Mouse (Mus musculus) heart, postnatal 36 days (tissue): Measurements from ENCODE around the gene Nbeal2. TPM values are rescaled to one million over a fixed set of nuclear protein-coding genes. Genes with fewer than 3 reads are reported as not detected.
"Not testable (repeated sequence)": the region's sequence is repeated elsewhere in the genome, so short reads cannot be mapped to it uniquely, and the experiment has no call there.

ENCODE experiments used
- DNase-seq, 2 experiments: peaks; one replicate each; pipeline ENCODE4 v3.0.0; 2021 to 2022
- intact Hi-C: fragments of 180-260 bp; cut with DNase I; formaldehyde crosslinking; loops from one replicate; pipeline ENCODE4 v1.15.1; 2025
- total RNA-seq, 2 experiments: library from RNA; stranded (reverse); gene quantifications; 2 replicates each; pipeline ENCODE4 v1.2.3; 2021

Nbeal2 gene
- total RNA-seq, result 10 to 100 TPM in 1 of 2 experiments, 1 to 10 TPM in 1; 9.5 to 11.0 TPM

DNA sequence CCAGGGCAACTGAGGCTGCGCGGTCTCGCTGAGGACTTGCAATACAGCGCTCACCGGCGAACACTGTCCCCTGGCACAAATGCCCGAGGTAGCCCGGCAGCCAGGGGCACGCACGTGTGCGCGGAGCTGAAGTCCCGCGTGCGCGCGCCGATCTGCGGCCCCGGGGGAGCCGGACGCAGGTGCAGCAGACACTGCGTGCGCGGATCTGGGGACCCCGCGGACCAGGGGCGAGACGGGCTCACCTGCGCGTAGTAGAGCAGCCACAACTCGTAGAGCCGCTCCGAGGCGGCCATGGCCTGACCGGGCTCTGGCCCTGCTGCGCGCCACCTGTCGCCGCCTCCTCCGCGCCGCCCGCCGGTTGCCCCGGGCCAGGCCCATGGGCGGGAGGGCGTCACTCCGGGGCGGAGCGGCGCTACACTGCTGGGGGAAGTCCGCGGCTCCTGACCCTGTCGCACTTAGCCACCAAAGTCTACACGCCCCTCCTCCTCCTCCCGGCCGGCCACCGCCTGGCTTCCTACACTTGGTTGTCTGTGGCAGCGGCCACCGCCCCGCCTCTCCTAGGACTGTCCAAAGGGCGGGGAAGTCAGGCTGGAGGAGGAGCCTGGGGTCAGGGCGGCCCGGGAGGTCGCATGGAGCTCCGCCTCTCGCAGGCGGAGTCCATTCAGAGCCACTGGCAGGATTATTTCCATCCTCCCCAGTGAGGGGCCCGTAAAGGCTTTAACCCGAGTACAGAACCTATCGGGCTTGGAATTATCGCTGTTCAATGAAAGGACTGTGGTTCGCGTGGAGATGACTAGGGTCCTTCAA lies at the start of gene Nbeal2:
Gene Nbeal2 (minus strand): TSS at position 507 of the 807 bp plus-strand sequence.
- peak; percentile 91 to 93 for DNase-seq
- intact Hi-C loops, result loop anchor here (2.0 kb wide), 1 partner anchor 19 kb away; no protein-coding TSS in a partner anchor

DNA sequence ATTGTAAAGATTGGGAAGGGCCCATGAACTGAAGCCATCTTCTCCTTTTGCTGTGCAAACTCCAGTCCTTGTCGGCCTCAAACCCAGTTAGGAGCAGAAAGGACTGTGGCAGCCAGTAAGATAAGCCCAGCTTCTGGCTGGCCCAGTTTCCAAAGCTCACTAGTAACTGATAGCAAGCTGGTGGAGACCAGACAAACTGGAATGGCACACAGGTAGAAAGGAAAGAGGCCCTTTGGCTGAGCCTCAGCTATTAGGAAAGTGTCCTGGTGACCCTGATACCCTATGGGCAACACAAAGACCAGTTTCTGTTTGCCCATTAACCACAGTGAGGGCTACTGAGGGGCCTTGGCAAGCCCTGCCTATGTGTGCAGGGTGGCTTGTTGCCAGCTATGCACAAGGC lies 48.9 kb upstream of the Nbeal2 start:
- DNase-seq, result no peak
- intact Hi-C loops, result no loop called here

- no peak for DNase-seq
- intact Hi-C loops, result no loop called here
These were observed 47.4 kb upstream of the Nbeal2 start for GRCm38 (mm10) chr9:110701114-110702032.

DNA sequence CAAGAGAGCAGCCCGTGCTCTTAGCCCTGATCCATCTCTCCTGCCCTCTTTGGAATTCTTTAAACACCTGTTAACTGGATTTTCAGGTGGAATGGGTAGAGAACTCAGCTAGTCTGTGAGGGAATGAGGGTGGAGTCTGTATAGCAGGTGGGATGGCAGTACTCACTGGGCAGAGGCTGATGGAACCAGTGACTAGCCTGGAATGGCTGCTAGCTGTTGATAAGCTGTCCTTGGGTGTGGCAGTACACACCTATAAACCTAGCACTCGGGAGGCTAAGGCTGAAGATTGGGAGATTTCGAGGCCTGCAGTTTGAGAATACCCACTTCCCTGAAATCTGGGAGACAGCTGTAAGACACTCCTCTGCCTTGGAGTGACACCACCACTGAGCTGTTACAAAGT lies 45.6 kb upstream of the Nbeal2 start:
- no peak for DNase-seq
- intact Hi-C loops, result no loop called here

GRCm38 (mm10) chr9:110697465-110697864 lies 43.5 kb upstream of the Nbeal2 start:
- intact Hi-C loops, result no loop called here
- DNase-seq, result no peak

GRCm38 (mm10) chr9:110696427-110696826 lies 42.5 kb upstream of the Nbeal2 start:
- DNase-seq, result no peak
- intact Hi-C loops, result no loop called here

GRCm38 (mm10) chr9:110695165-110695755 lies 41.3 kb upstream of the Nbeal2 start:
- intact Hi-C loops, result no loop called here
- no peak for DNase-seq

DNA sequence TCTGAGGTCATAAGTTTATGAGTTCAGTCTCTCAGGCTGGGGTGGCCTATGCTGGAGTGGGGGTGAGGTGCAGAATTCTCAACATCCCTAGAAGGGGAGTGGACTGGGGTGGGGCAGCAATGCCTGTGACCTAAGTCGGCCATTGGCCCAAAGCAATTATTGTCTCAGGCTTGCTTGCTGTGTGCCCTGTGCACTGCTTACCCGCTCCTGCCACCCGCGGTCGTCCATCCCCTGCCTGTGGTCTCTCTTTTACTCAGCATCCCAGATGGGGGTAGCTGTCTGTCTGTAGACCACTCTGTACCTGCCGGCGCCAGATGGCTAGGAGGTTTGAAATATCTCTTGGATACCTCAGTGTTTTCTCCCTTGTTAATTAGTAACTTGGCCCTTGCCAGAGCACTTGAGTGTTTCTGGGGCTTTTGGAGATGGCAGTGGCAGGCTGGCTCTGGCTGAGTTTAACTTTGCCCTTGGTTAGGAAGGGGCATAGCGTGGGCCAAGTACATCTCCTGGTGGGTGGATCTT lies 35.4 kb upstream of the Nbeal2 start:
- DNase-seq, result no peak
- intact Hi-C loops, result no loop called here

GRCm38 (mm10) chr9:110687846-110688245 lies 33.9 kb upstream of the Nbeal2 start:
- no peak for DNase-seq
- intact Hi-C loops, result no loop called here

DNA sequence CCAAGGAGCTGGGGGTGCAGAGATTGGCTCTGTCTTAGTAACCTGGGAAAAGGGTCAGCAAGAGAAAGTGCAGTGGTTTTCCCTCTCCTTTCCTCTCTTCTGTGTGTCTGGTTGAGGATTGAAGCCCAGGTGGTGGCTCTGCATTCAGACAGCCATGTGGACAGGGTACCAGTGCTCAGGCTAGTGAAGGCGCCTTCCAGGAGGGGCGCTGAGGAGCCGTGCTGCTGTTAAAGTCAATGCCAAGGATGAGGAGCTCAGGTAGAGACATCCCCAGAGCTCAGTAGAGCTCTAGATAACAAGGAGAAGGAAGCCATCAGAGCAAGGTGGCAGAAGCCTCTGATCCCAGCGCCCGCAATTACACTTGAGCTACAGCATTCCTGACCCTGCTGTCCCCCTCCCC lies 33.1 kb upstream of the Nbeal2 start:
- intact Hi-C loops, result no loop called here
- no peak for DNase-seq

GRCm38 (mm10) chr9:110686472-110686871 lies 32.5 kb upstream of the Nbeal2 start:
- intact Hi-C loops, result no loop called here
- no peak for DNase-seq

DNA sequence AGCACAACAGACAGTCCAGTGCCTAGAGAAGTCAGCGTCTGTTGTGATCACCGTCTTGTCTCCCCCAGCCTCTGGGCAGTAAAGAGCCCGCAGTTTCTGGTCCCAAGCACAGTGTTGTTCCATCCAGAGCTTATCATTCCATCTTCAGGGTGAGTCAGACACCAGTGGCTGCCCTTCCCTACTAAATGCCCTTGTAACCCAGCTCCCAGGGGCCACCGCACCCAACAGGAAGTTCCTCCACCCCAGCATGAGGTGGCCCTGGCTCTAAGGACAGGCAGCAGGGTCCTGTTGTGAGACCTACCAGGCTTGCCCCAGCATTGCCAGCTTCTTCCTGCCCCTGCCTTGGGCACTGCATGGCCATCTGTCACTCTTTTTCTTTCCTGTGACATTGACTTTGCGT lies 31.6 kb upstream of the Nbeal2 start:
- intact Hi-C loops, result no loop called here
- DNase-seq, result no peak

- DNase-seq, result no peak
- intact Hi-C loops, result no loop called here
These were observed 31.2 kb upstream of the Nbeal2 start for GRCm38 (mm10) chr9:110685187-110685586.

GRCm38 (mm10) chr9:110684100-110684831 lies 30.3 kb upstream of the Nbeal2 start:
- intact Hi-C loops, result no loop called here
- DNase-seq, result peak; percentile 67 to 73

DNA sequence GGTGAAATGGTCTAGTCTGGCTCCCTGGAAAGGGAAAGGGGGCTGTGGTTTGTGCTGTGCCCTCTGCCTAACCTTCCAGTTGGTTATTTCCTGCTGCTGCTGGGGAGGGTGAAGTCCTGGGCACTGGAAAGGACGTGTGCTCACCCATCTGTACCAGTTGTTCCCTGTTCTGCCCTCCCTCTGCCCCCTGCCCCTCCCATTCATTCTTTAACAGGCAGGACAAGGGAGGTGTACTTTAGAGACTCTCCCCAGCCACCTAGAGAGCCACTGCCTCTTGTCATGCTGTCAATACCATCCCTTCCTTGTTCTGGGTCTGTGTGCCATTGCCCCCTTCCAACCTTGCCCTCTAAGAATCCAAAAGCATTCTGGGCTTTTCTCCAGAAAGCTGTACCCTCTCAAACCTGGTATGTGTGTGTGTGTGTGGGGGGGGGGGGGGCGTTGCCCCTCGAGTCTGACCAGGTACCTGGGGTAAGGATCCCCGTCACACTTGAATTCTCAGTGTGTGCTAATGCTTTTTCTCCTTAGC lies 29.7 kb upstream of the Nbeal2 start:
- intact Hi-C loops, result no loop called here
- DNase-seq, result no peak

GRCm38 (mm10) chr9:110682697-110683096 lies 28.7 kb upstream of the Nbeal2 start:
- intact Hi-C loops, DNase-seq: not testable (repeated sequence)

GRCm38 (mm10) chr9:110682255-110682654 lies 28.3 kb upstream of the Nbeal2 start:
- intact Hi-C loops, result no loop called here

GRCm38 (mm10) chr9:110681817-110682216 lies 27.9 kb upstream of the Nbeal2 start:
- intact Hi-C loops, result no loop called here
- no peak for DNase-seq

More at GRCm38 (mm10) chr9:110682255-110682654, 28.3 kb upstream of the Nbeal2 start:
- DNase-seq, result no peak

- intact Hi-C loops, result no loop called here
These were observed 27.0 kb upstream of the Nbeal2 start for GRCm38 (mm10) chr9:110680736-110681507.

More at GRCm38 (mm10) chr9:110680736-110681507, 27.0 kb upstream of the Nbeal2 start:
- no peak for DNase-seq
